Mouse (Mus musculus): Measurements from ENCODE around the gene Slc16a12.

DNA sequence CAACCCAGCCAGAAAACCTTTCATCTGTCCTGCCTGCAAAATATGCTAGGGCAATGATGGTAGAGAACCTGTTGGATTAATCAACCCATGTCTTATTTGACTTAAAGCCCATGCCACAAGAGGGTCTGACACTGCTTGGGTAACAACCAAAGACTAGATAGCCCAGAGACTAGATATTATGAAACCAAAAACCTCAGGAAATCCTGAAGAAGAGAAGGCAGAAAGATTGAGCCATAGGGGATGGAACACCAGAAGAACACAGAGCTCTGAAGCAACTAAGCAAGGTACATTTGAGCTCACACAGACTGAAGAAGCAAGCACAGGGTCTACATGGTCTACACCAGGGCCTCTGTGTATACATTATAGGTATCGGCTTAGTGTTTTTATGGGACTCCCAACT, 31.9 kb upstream of the Slc16a12 start:
- TF ChIP-seq CTCF (IDR thresholded peaks at IDR 0.05; ENCODE audit: extremely low read depth, insufficient read depth, low read length) (no peak), POLR2A (IDR thresholded peaks at IDR 0.05; ENCODE audit: extremely low read depth, insufficient read depth, low read length) (no peak)

Measured in cortical plate, adult 2 months (tissue).